Mouse (Mus musculus) layer of hippocampus, adult 9-10 months (tissue): ENCODE data around the gene Tbc1d5.
"Not testable (repeated sequence)": the region's sequence is repeated elsewhere in the genome, so short reads cannot be mapped to it uniquely, and the experiment has no call there.

Source experiments
- DNase-seq: peaks from one replicate; pipeline ENCODE4 v3.0.0; 2022; ENCODE audit warnings: low spot score

Gene Tbc1d5

GRCm38 (mm10) chr17:50740804-50741203 lies 438.3 kb downstream of the Tbc1d5 start:
- DNase-seq = no peak

GRCm38 (mm10) chr17:50738476-50738875 lies 440.7 kb downstream of the Tbc1d5 start:
- DNase-seq = no peak

GRCm38 (mm10) chr17:50737068-50737467 lies 442.1 kb downstream of the Tbc1d5 start:
- no peak for DNase-seq

GRCm38 (mm10) chr17:50735955-50736533 lies 443.1 kb downstream of the Tbc1d5 start:
- DNase-seq = no peak

GRCm38 (mm10) chr17:50735382-50735954 lies 443.7 kb downstream of the Tbc1d5 start:
- no peak for DNase-seq

- no peak for DNase-seq
These were observed 444.4 kb downstream of the Tbc1d5 start for GRCm38 (mm10) chr17:50734781-50735180.

- DNase-seq = no peak
These were observed 445.8 kb downstream of the Tbc1d5 start for GRCm38 (mm10) chr17:50733390-50733789.

- DNase-seq = no peak
These were observed 447.3 kb downstream of the Tbc1d5 start for GRCm38 (mm10) chr17:50731876-50732275.

GRCm38 (mm10) chr17:50730896-50731295 lies 448.3 kb downstream of the Tbc1d5 start:
- no peak for DNase-seq

GRCm38 (mm10) chr17:50729577-50729976 lies 449.6 kb downstream of the Tbc1d5 start:
- no peak for DNase-seq

GRCm38 (mm10) chr17:50729031-50729430 lies 450.1 kb downstream of the Tbc1d5 start:
- no peak for DNase-seq

- DNase-seq = no peak
These were observed 452.9 kb downstream of the Tbc1d5 start for GRCm38 (mm10) chr17:50726265-50726664.

- DNase-seq = no peak
These were observed 454.8 kb downstream of the Tbc1d5 start for GRCm38 (mm10) chr17:50724376-50724775.

- DNase-seq = no peak
These were observed 461.6 kb downstream of the Tbc1d5 start for GRCm38 (mm10) chr17:50717586-50717985.

- no peak for DNase-seq
These were observed 468.5 kb downstream of the Tbc1d5 start for GRCm38 (mm10) chr17:50710497-50711222.

- not testable (repeated sequence) for DNase-seq
These were observed 480.7 kb downstream of the Tbc1d5 start for GRCm38 (mm10) chr17:50698410-50698809.

- no peak for DNase-seq
These were observed 491.0 kb downstream of the Tbc1d5 start for GRCm38 (mm10) chr17:50688135-50688534.

GRCm38 (mm10) chr17:50687670-50688069 lies 491.5 kb downstream of the Tbc1d5 start:
- DNase-seq = no peak

- DNase-seq = no peak
These were observed 494.0 kb downstream of the Tbc1d5 start for GRCm38 (mm10) chr17:50684960-50685645.
